Mouse (Mus musculus) myocyte (in vitro differentiated cells): ENCODE results near the gene Tgfb1. TPM values are rescaled to one million over a fixed set of nuclear protein-coding genes. Genes with fewer than 3 reads are reported as not detected.

Source experiments
- H3K27me3 ChIP-seq: one replicate; pipeline ENCODE4 v1.6.1; 2011; ENCODE audit not compliant: control insufficient read depth, insufficient read depth, insufficient read length
- H3K36me3 ChIP-seq: one replicate; pipeline ENCODE4 v1.6.1; 2011; ENCODE audit not compliant: control insufficient read depth, insufficient read depth
- H3K4me2 ChIP-seq: one replicate; pipeline ENCODE4 v1.6.1; 2011; ENCODE audit warnings: low read depth, control low read depth
- H3K4me3 ChIP-seq: one replicate; pipeline ENCODE4 v1.5.1; 2011; ENCODE audit warnings: mild to moderate bottlenecking, control low read depth, moderate library complexity
- H3K79me2 ChIP-seq: one replicate; pipeline ENCODE4 v1.6.1; 2011; ENCODE audit not compliant: control insufficient read depth, insufficient read depth
- H3ac ChIP-seq: one replicate; pipeline ENCODE4 v1.6.1; 2011; ENCODE audit not compliant: control insufficient read depth, insufficient read length
- CEBPB ChIP-seq: IDR thresholded peaks from 2 replicates; pipeline ENCODE4 v1.6.1; 2011; ENCODE audit warnings: mild to moderate bottlenecking, moderate library complexity; ENCODE audit not compliant: poor library complexity, insufficient read depth, severe bottlenecking
- E2F4 ChIP-seq: IDR thresholded peaks from one replicate; pipeline ENCODE4 v1.6.1; 2011; ENCODE audit warnings: mild to moderate bottlenecking, control low read depth, moderate library complexity; ENCODE audit not compliant: insufficient read depth
- MAX ChIP-seq: IDR thresholded peaks from one replicate; pipeline ENCODE4 v1.6.1; 2011; ENCODE audit warnings: low read depth, mild to moderate bottlenecking, control low read depth
- MYOD1 ChIP-seq, 3 experiments: IDR thresholded peaks; one replicate each; pipeline ENCODE4 v1.6.1; 2011; ENCODE audit warnings: control low read depth in 2 of 3, low read depth in 2 of 3, mild to moderate bottlenecking in 2 of 3, moderate library complexity in 1 of 3; ENCODE audit not compliant: insufficient read length in 2 of 3, control insufficient read depth in 1 of 3
- MYOG ChIP-seq, 3 experiments: IDR thresholded peaks; one replicate each; pipeline ENCODE4 v1.6.1; 2011; ENCODE audit warnings: control low read depth in 2 of 3, low read depth in 2 of 3, mild to moderate bottlenecking in 2 of 3; ENCODE audit not compliant: insufficient read length in 2 of 3, control insufficient read depth in 1 of 3, insufficient read depth in 1 of 3
- POLR2A ChIP-seq: IDR thresholded peaks from one replicate; pipeline ENCODE4 v1.6.1; 2011; ENCODE audit warnings: low read depth, mild to moderate bottlenecking, control low read depth, moderate library complexity; ENCODE audit not compliant: insufficient read length
- POLR2AphosphoS2 ChIP-seq: IDR thresholded peaks from one replicate; pipeline ENCODE4 v1.6.1; 2011; ENCODE audit warnings: low read depth, control low read depth; ENCODE audit not compliant: insufficient read length
- REST ChIP-seq: IDR thresholded peaks from one replicate; pipeline ENCODE4 v1.6.1; 2011; ENCODE audit warnings: mild to moderate bottlenecking, control low read depth, moderate library complexity; ENCODE audit not compliant: insufficient read depth, insufficient read length
- SRF ChIP-seq: IDR thresholded peaks from one replicate; pipeline ENCODE4 v1.6.1; 2011; ENCODE audit warnings: low read depth; ENCODE audit not compliant: control insufficient read depth, insufficient read length
- TCF12 ChIP-seq: IDR thresholded peaks from one replicate; pipeline ENCODE4 v1.6.1; 2011; ENCODE audit warnings: mild to moderate bottlenecking, control low read depth; ENCODE audit not compliant: poor library complexity, insufficient read depth, severe bottlenecking
- TCF3 ChIP-seq: IDR thresholded peaks from one replicate; pipeline ENCODE4 v1.6.1; 2011; ENCODE audit warnings: low read depth, control low read depth; ENCODE audit not compliant: insufficient read length
- USF1 ChIP-seq: IDR thresholded peaks from one replicate; pipeline ENCODE4 v1.6.1; 2011; ENCODE audit warnings: low read depth, mild to moderate bottlenecking, control low read depth, moderate library complexity
- polyA plus RNA-seq: library from polyadenylated mRNA; unstranded; fragments of >200 nt; fragmentation: generic; extraction: Trizol; gene quantifications from one replicate; pipeline ENCODE4 v1.2.1, GENCODE M21; 2012; ENCODE audit warnings: missing spikeins

Gene Tgfb1
- polyA plus RNA-seq, 1 experiment, result 78.2 TPM

DNA sequence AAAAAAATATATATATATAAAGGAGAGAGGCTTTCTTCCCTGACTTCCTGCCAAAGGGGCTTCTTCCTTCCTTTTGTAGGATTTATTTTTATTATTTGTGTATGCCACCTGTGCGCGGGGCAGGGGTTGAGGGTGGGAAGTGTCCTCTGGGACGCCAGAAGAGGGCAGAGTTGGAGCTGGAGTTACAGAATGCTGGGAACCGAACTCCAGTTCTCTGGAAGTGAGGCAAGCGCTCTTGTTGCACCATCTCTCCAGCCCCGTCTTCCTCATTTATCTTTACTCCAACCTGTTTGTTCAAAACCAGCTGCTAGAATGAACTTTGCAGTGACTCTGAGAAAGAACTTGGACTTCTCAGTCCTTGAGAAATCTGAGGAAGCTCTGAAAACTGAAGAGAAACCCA, 6.8 kb upstream of the Tgfb1 start:
- Histone ChIP-seq H3ac (no peak overlapping the region), H3K4me3 (peak overlapping the region; percentile 39), H3K36me3 (no peaks in the 10 kb centered on the region), H3K27me3 (no peaks in the 10 kb centered on the region), H3K79me2 (peaks cover 5% of the 10 kb centered on the region), H3K4me2 (peak overlapping the region; percentile 99)
- TF ChIP-seq POLR2A, result no peak
- peak; percentile 24; the same call in 1 of the 2 replicates for TF ChIP-seq CEBPB

DNA sequence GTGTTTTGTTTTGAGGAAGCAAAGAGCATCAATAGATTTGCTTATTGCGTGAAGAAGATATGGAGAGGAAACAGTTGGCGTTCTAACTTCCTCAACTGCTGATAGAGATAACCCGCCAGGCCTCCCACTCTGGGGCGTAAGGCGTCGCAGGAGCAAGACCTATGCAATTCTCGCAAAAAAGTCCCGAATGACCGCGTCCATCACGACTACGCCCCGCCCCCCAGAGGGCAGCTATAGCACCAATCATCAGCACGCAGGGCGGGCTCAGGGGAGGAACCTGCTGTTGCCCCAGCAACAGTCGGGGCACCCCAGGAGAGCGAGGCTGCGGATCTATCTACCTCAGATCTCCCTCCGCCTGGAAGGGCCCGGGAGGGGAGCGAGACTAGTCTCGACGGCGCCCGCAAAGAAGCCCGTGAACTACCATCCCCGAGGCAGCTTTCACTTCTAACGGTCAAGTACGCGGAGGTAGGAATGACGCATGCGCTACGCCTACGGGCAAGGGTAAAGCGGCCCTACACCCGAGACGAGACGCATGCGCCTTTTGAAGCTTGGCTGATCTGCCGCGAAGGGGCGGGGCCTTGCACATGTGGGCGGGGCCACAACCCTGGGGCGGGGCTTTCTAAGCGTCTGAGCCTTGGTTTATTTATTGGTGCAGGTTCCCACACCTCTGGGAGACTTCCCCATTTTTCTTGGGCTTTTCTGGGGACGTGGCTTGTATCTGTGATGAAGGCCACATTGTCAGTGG, 6.1 kb upstream of the Tgfb1 start, which contains the start of gene B9d2:
Gene B9d2, plus strand, starts transcription at position 267 of the 745 bp plus-strand sequence.
- Histone ChIP-seq H3K4me3 (peak within 1 kb of the TSS; percentile 39), H3K4me2 (peak within 1 kb of the TSS; percentile 99)
- TF ChIP-seq POLR2A, result peak; percentile 70
- peak; percentile 66 for TF ChIP-seq CEBPB
- TF ChIP-seq POLR2AphosphoS2, result peak; percentile 80
- TF ChIP-seq SRF, result no peak

DNA sequence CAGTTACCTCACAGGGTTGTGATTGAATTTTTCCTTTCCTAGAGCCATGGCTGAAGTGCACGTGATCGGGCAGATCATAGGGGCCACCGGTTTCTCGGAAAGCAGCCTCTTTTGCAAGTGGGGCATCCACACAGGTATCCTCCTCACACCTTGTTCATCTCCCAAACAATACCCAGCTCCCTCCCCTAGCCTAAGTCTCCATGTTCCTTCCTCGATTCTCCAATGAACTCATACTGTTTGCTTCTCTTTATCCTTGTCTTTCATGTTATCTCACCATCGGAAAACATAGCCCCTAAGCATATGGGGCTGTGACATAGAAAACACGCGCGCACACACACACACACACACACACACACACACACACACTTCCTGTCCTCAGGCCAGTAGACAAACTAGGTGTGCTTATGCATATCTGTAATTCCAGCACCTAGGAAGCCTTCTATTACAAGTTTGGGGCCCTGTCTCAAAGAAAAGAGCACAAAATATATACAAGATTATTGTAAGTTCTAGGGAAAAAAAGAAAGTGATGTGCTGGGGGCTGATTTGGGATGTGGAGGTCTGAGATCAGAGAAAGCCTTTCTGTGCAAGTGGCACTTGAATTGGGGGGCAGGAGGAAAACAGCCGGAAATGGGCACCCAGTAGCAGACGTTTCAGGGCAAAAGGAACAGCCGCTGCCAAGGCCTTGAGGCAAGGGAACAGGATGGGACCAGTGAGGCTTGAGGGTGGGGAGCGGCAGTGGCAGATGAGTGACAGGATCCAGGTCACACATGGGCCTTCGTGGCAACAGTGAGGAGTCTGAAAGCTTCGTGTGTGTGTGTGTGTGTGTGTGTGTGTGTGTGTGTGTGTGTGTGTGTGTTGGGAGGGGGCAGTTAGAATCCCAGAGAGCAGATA, 5.2 kb upstream of the Tgfb1 start:
- no peak overlapping the region for H3ac ChIP-seq
- peak overlapping the region; percentile 99 for H3K4me2 ChIP-seq
- H3K27me3 ChIP-seq, result no peaks in the 10 kb centered on the region
- H3K4me3 ChIP-seq, result peak overlapping the region; percentile 39
- H3K36me3 ChIP-seq, result no peaks in the 10 kb centered on the region
- TF ChIP-seq TCF3 (no peak), TCF12 (no peak), REST (no peak), POLR2AphosphoS2 (no peak), E2F4 (no peak), MAX (no peak), MYOD1 (IDR thresholded peaks at IDR 0.05; ENCODE audit: control insufficient read depth in 1 of 3, insufficient read length in 2 of 3, low read depth in 2 of 3) (no peak), POLR2A (no peak), CEBPB (no peak), SRF (no peak), USF1 (no peak), MYOG (IDR thresholded peaks at IDR 0.05; ENCODE audit: control insufficient read depth in 1 of 3, insufficient read depth in 1 of 3, insufficient read length in 2 of 3, low read depth in 2 of 3) (no peak)
- H3K79me2 ChIP-seq, result peaks cover 5% of the 10 kb centered on the region

More for the DNA sequence above, 6.1 kb upstream of the Tgfb1 start, which contains the start of gene B9d2:
- Histone ChIP-seq H3ac (no peak within 1 kb of the TSS), H3K27me3 (no peaks in the 10 kb centered on the region), H3K79me2 (peaks cover 5% of the 10 kb centered on the region), H3K36me3 (no peaks in the 10 kb centered on the region)

DNA sequence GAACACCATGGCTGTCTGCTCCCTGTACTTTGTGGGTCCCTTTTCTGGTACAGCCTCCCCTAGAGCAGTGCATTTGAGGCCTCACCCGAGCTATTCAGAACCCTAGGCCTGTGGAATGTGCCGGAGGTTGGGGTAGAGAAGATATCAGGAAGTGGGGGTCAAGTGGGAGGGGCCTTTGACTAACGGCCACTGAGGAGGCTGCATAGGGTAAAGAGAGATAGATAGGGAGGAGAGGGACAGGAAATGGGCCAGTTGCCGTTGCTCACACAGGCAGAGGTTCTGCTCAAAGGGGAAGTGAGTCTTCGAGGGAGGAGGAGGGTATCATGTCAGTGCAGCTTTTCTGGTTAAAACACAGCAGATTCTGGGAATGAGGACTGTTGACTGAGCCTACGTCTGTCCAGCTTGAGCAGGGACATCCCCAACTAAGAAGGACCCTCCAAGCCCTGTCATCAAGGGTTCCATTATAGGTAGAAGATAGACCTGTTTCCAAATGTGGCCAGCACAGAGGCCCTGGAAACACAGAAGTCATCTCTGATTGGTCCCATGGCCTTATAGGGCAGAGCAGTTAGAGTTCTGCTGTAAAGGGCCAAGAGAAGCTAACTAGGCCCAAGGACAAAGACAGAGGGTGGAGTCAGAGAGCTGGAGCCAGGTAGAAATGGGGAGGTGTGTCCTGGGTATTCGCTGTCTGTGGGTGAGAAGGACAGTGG, 3.2 kb upstream of the Tgfb1 start:
- Histone ChIP-seq H3K4me2 (no peak overlapping the region), H3K27me3 (no peaks in the 10 kb centered on the region), H3ac (no peak overlapping the region), H3K4me3 (no peak overlapping the region), H3K36me3 (no peaks in the 10 kb centered on the region), H3K79me2 (peaks cover 19% of the 10 kb centered on the region)
- TF ChIP-seq CEBPB, result no peak
- TF ChIP-seq REST, result no peak
- no peak for TF ChIP-seq MYOG (IDR thresholded peaks at IDR 0.05; ENCODE audit: control insufficient read depth in 1 of 3, insufficient read depth in 1 of 3, insufficient read length in 2 of 3, low read depth in 2 of 3)
- TF ChIP-seq TCF12, result no peak
- no peak for TF ChIP-seq POLR2AphosphoS2
- no peak for TF ChIP-seq TCF3
- TF ChIP-seq MAX, result no peak
- TF ChIP-seq USF1, result no peak
- no peak for TF ChIP-seq E2F4
